Mouse (Mus musculus) hindbrain, embryonic 13.5 days (tissue): Measurements from ENCODE around the gene Ston1. TPM values are rescaled to one million over a fixed set of nuclear protein-coding genes. Genes with fewer than 3 reads are reported as not detected.

Experiments used
- ATAC-seq: fragments of 200-750 bp; cut with Nextera tagmentation; 2 replicates; pipeline ENCODE4 v1.8.0; 2017; ENCODE audit warnings: moderate TSS enrichment; ENCODE audit not compliant: low FRiP score
- H3K27ac ChIP-seq: fragments of 300-500 bp; sonication (generic); 2 replicates; pipeline ENCODE4 v1.5.1; 2015; ENCODE audit warnings: inconsistent platforms, mild to moderate bottlenecking, moderate library complexity
- H3K27me3 ChIP-seq: fragments of 300-500 bp; sonication (generic); 2 replicates; pipeline ENCODE4 v1.6.1; 2015; ENCODE audit warnings: mild to moderate bottlenecking, inconsistent platforms
- H3K36me3 ChIP-seq: fragments of 300-500 bp; sonication (generic); 2 replicates; pipeline ENCODE4 v1.6.1; 2015; ENCODE audit warnings: mild to moderate bottlenecking, inconsistent platforms
- H3K4me1 ChIP-seq: fragments of 300-500 bp; sonication (generic); replicated peaks from 2 replicates; pipeline ENCODE4 v1.6.1; 2015; ENCODE audit warnings: inconsistent platforms
- H3K4me2 ChIP-seq: fragments of 300-500 bp; sonication (generic); 2 replicates; pipeline ENCODE4 v1.6.1; 2015; ENCODE audit warnings: inconsistent platforms, mild to moderate bottlenecking, moderate library complexity
- H3K4me3 ChIP-seq: fragments of 300-500 bp; sonication (generic); 2 replicates; pipeline ENCODE4 v1.5.1; 2015; ENCODE audit warnings: mild to moderate bottlenecking, inconsistent platforms
- H3K9ac ChIP-seq: fragments of 300-500 bp; sonication (generic); 2 replicates; pipeline ENCODE4 v1.6.1; 2015; ENCODE audit warnings: mild to moderate bottlenecking, inconsistent platforms
- H3K9me3 ChIP-seq: fragments of 300-500 bp; sonication (generic); 2 replicates; pipeline ENCODE4 v1.6.1; 2016; ENCODE audit warnings: inconsistent platforms
- WGBS: fragments of 180-500 bp; shearing (Covaris S2); methylation state at CpG from one replicate; pipeline ENCODE4 v1.1.7; 2015; 5-methylcytosine and 5-hydroxymethylcytosine counted together
- polyA plus RNA-seq: library from polyadenylated mRNA; unstranded; fragments of >200 nt; fragmentation: Nextera tagmentation; extraction: Ambion mirVana; gene quantifications from 2 replicates; pipeline ENCODE4 v1.2.1, GENCODE M21; 2015

Ston1 gene
- 2.0 and 2.6 TPM in 2 replicates for polyA plus RNA-seq

GRCm38 (mm10) chr17:88597222-88598055 is at the start of gene Ston1:
Gene Ston1, plus strand, starts transcription at chr17:88597684.
- peak within 1 kb of the TSS; percentile 71 for H3K9ac ChIP-seq
- no peaks in the 10 kb centered on the region for H3K36me3 ChIP-seq
- no peaks in the 10 kb centered on the region for H3K9me3 ChIP-seq
- H3K4me2 ChIP-seq: peak within 1 kb of the TSS; percentile 80
- peaks cover 20% of the 10 kb centered on the region for H3K4me1 ChIP-seq
- H3K4me3 ChIP-seq: peak within 1 kb of the TSS; percentile 50
- WGBS: under 1% methylated on average over 35 of the region's 41 CpGs
- ATAC-seq: peak; percentile 87
- H3K27ac ChIP-seq: peak within 1 kb of the TSS; percentile 81
- H3K27me3 ChIP-seq: no peaks in the 10 kb centered on the region

GRCm38 (mm10) chr17:88549411-88550191 is 47.9 kb upstream of the Ston1 start:
- Histone ChIP-seq H3K27ac (no peak overlapping the region), H3K27me3 (no peaks in the 10 kb centered on the region), H3K4me1 (peaks cover 9% of the 10 kb centered on the region), H3K36me3 (peaks cover 52% of the 10 kb centered on the region), H3K4me3 (no peak overlapping the region), H3K9me3 (no peaks in the 10 kb centered on the region), H3K9ac (0 out of 2 replicates have a peak overlapping the region, but pooled peaks have one; percentile 19), H3K4me2 (no peak overlapping the region)
- 87% methylated on average over 24 of the region's 24 CpGs for WGBS
- ATAC-seq: no peak

- no peaks in the 10 kb centered on the region for H3K9me3 ChIP-seq
- H3K9ac ChIP-seq: no peak overlapping the region
- peaks cover 9% of the 10 kb centered on the region for H3K4me1 ChIP-seq
- WGBS: 74% methylated on average over 5 of the region's 5 CpGs
- no peak overlapping the region for H3K4me3 ChIP-seq
- no peak overlapping the region for H3K27ac ChIP-seq
- no peaks in the 10 kb centered on the region for H3K27me3 ChIP-seq
- no peak overlapping the region for H3K4me2 ChIP-seq
- H3K36me3 ChIP-seq: peaks cover 54% of the 10 kb centered on the region
- no peak for ATAC-seq
Measured at GRCm38 (mm10) chr17:88550351-88550750, 47.1 kb upstream of the Ston1 start.

GRCm38 (mm10) chr17:88550981-88551940 is 46.2 kb upstream of the Ston1 start:
- Histone ChIP-seq H3K4me3 (no peak overlapping the region), H3K9me3 (no peaks in the 10 kb centered on the region), H3K9ac (no peak overlapping the region), H3K36me3 (peaks cover 54% of the 10 kb centered on the region), H3K4me1 (peaks cover 9% of the 10 kb centered on the region), H3K27me3 (no peaks in the 10 kb centered on the region), H3K27ac (no peak overlapping the region), H3K4me2 (no peak overlapping the region)
- ATAC-seq: no peak
- WGBS: 69% methylated on average over 10 of the region's 10 CpGs

- H3K4me3 ChIP-seq: no peak overlapping the region
- peaks cover 9% of the 10 kb centered on the region for H3K4me1 ChIP-seq
- no peaks in the 10 kb centered on the region for H3K9me3 ChIP-seq
- H3K4me2 ChIP-seq: no peak overlapping the region
- WGBS: 26% methylated on average over 6 of the region's 6 CpGs
- no peak overlapping the region for H3K9ac ChIP-seq
- peaks cover 61% of the 10 kb centered on the region for H3K36me3 ChIP-seq
- no peak overlapping the region for H3K27ac ChIP-seq
- ATAC-seq: no peak
- no peaks in the 10 kb centered on the region for H3K27me3 ChIP-seq
Measured at GRCm38 (mm10) chr17:88552556-88552955, 44.9 kb upstream of the Ston1 start.

GRCm38 (mm10) chr17:88553001-88553449 is 44.5 kb upstream of the Ston1 start:
- no peak overlapping the region for H3K9ac ChIP-seq
- H3K27me3 ChIP-seq: no peaks in the 10 kb centered on the region
- WGBS: 57% methylated on average over 8 of the region's 8 CpGs
- ATAC-seq: no peak
- H3K36me3 ChIP-seq: peaks cover 57% of the 10 kb centered on the region
- H3K9me3 ChIP-seq: no peaks in the 10 kb centered on the region
- no peak overlapping the region for H3K4me3 ChIP-seq
- no peak overlapping the region for H3K27ac ChIP-seq
- peaks cover 9% of the 10 kb centered on the region for H3K4me1 ChIP-seq
- no peak overlapping the region for H3K4me2 ChIP-seq

DNA sequence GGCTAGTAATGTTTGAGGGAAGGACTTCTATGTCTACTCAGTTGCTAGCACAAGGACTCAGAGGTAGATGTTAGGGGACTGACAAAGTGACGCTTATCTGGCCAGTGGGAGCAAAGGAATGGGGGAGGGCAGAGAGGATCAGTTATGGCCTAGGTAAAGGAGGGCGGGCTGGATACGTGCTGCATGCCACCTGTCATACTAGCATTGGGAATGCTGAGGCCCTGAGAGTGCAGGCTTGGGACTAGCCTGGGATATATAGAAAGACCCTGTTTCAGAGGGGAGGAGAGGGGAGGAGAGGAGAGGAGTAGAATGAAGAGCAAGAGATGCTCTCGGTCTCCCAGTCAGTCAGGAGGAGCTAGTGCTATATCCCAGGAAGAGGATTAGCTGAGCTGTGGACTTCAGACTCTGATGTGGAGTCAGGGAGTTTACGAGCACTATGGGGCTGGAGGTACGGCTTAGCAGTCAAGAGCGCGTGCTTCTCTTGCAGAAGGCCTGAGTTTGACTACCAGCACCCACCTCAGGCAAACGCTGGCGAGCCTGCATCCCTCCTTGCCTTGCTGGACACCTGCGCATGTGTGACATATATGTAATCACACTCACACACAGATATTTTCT is 43.9 kb upstream of the Ston1 start:
- H3K36me3 ChIP-seq: peaks cover 57% of the 10 kb centered on the region
- WGBS: 91% methylated on average over 11 of the region's 11 CpGs

DNA sequence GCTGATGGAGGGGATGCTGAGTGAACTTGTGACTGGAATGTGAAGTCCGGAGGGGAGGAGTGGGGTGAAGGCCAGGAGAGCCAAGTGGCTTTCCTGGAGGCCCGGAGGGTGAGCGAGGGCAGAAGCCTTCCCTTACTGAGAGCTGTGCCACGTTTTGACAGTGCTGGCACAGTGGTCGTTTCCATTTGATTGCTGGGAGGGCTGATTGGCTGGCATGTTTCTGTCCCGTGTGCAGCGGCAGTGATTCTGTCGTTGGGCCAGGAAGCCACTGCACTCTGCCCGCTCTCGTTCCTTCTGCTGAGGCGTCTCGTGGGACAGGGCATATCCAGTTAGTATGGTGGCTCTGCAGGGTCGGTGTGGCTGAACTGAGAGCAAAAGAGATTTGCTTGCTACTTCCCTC is 41.3 kb upstream of the Ston1 start:
- Histone ChIP-seq H3K36me3 (peaks cover 46% of the 10 kb centered on the region), H3K27ac (no peak overlapping the region), H3K4me1 (peaks cover 9% of the 10 kb centered on the region), H3K9ac (no peak overlapping the region), H3K27me3 (no peaks in the 10 kb centered on the region), H3K4me2 (no peak overlapping the region), H3K4me3 (no peak overlapping the region), H3K9me3 (no peaks in the 10 kb centered on the region)
- no peak for ATAC-seq
- WGBS: 80% methylated on average over 13 of the region's 13 CpGs

More for the DNA sequence above, 43.9 kb upstream of the Ston1 start:
- Histone ChIP-seq H3K27ac (no peak overlapping the region), H3K4me2 (no peak overlapping the region), H3K27me3 (no peaks in the 10 kb centered on the region), H3K9ac (no peak overlapping the region), H3K4me1 (peaks cover 9% of the 10 kb centered on the region), H3K9me3 (no peaks in the 10 kb centered on the region), H3K4me3 (no peak overlapping the region)
- ATAC-seq: no peak

GRCm38 (mm10) chr17:88556688-88557087 is 40.8 kb upstream of the Ston1 start:
- Histone ChIP-seq H3K4me3 (no peak overlapping the region), H3K9ac (no peak overlapping the region), H3K27ac (no peak overlapping the region), H3K4me2 (no peak overlapping the region), H3K36me3 (peaks cover 51% of the 10 kb centered on the region), H3K4me1 (peaks cover 9% of the 10 kb centered on the region), H3K27me3 (no peaks in the 10 kb centered on the region), H3K9me3 (no peaks in the 10 kb centered on the region)
- no peak for ATAC-seq
- WGBS: 85% methylated on average over 4 of the region's 4 CpGs

DNA sequence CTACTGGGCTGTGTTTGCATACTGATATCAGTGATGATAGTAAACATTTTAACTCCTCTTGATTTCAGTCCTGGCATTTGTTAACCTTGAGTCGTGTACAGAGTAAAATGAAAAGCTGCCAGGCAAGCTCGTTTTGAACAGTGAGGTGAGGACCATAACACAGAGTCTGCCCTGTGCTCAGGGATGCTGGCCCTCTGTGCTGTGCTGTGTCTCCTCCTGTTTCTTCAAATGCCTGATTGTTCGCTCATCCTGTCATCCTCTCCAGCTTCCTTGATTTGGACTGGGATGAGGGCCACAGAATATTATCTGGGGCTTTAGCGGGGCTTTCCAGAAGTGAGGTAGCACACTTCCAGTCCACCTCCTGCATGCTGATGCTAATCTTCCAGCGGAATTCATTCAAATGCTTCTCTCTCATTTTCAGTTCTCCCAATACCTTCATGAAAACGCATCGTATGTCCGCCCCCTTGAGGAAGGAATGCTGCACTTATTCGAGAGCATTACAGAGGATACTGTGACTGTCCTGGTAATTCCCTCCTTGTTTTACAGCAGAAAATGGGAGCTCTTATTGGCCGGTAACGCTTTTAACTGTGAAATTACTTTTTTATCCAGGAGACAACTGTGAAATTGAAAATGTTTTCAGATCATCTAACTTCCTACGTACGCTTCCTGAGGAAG is 39.2 kb upstream of the Ston1 start:
- no peak overlapping the region for H3K9ac ChIP-seq
- WGBS: 36% methylated on average over 13 of the region's 13 CpGs
- H3K27ac ChIP-seq: peak overlapping the region; percentile 52; the same call in 1 of the 2 replicates

DNA sequence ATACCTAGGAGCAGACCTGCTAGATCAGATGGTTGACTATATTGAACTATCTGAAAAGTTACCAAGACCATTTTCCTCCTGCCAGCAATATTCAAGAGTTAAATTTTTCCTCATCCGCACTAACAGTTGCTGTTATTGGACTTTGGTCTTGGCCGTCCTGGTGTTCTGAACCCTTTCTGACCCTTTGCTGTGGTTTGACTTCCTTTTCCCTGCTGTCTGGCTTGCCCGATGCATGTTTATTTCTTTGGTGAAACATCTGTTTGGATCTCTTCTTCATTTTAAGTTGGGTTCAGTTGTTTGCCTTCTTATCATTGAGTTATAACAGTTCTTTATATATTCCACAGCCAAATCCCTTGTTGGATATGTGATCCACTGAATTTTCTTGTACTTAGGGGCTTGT is 33.9 kb upstream of the Ston1 start:
- Histone ChIP-seq H3K9me3 (no peaks in the 10 kb centered on the region), H3K4me1 (no peaks in the 10 kb centered on the region; the same call in 1 of the 2 replicates), H3K9ac (no peak overlapping the region), H3K4me2 (no peak overlapping the region), H3K27ac (no peak overlapping the region), H3K36me3 (peaks cover 70% of the 10 kb centered on the region), H3K4me3 (no peak overlapping the region), H3K27me3 (no peaks in the 10 kb centered on the region)
- 86% methylated on average over 3 of the region's 3 CpGs for WGBS
- ATAC-seq: no peak

More for the DNA sequence above, 39.2 kb upstream of the Ston1 start:
- peak; percentile 76; the same call in 1 of the 2 replicates for ATAC-seq
- H3K9me3 ChIP-seq: no peaks in the 10 kb centered on the region
- H3K4me3 ChIP-seq: no peak overlapping the region
- peaks cover 65% of the 10 kb centered on the region for H3K36me3 ChIP-seq
- H3K4me1 ChIP-seq: no peaks in the 10 kb centered on the region; the same call in 1 of the 2 replicates
- no peaks in the 10 kb centered on the region for H3K27me3 ChIP-seq
- H3K4me2 ChIP-seq: no peak overlapping the region
